Mouse (Mus musculus) ES-CJ7 (cell line): ENCODE measurements around the gene Shc2.
A peak's percentile ranks its signal among the peaks of the same experiment; 100 is the strongest.

Experiments
- DNase-seq: peaks from one replicate; pipeline ENCODE4 v3.0.0; 2011; ENCODE audit warnings: low read depth, low spot score

The Shc2 gene

DNA sequence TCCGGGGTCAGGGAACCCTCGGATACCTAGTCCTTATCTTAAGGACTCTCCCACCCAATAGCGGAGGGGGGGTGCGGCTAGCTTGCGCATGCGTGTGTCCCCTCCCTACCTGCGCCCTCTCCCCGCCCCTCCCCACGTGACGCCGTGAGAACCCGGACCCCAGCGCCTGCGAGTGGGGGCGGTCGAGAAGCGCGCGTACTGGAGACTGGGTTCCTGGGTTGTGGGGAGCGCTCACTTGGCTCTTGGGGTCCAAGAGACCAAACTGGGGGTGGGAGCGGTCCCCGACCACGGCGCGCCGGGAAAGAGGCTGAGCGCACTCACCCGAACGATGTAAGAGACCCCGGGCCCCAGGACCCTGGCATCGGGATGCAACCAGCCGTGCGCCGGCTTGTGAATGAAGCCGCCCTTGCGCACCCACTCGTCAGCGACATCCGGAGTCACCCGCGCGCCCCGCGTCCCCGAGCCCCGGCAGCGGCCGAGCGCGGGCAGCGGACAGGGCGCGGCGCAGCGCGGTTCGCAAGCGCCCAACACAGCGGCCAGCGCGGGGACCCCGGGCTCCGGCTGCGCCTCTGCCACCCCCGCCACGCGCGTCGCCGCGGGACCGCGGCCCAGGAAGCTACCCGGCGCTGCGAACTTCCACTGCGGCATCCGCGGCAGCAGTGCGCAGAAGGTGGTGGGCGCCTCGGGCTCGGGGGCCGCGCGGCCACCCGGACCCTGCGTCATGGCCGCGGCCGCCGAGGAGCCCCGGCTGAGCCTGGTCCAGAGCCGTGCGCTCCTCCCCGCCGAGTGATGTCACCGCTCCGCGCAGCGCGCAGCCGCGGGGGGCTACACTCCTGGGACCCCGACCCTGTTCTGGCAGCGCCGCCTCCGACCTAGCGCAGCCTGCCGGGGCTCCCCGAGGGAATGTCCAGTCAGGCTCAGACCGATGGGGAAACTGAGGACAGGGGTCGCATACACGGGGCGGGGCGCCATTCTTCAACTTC lies at the start of gene Shc2:
Gene Shc2, minus strand, starts transcription at position 791 of the 983 bp plus-strand sequence.
- peak; percentile 86 for DNase-seq

DNA sequence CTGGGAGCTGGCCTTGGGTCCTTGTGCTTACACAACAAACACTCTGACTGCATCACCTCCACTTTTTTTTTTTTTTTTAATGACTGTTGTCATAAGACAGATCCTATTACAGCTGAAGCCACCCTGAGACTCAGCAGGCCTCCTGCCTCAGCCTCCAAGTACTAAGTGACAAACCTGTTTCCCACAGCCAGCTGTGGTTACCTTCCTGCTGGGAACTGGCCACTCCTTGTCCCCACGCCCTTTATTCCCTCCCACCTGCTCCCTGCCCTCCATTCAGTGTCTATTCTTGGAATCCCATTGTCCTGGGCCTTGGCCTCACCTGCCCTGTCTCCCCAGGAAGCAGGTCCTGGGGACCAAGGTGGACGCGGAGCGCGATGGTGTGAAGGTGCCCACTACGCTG lies 49.8 kb upstream of the Shc2 start:
- DNase-seq = no peak

DNA sequence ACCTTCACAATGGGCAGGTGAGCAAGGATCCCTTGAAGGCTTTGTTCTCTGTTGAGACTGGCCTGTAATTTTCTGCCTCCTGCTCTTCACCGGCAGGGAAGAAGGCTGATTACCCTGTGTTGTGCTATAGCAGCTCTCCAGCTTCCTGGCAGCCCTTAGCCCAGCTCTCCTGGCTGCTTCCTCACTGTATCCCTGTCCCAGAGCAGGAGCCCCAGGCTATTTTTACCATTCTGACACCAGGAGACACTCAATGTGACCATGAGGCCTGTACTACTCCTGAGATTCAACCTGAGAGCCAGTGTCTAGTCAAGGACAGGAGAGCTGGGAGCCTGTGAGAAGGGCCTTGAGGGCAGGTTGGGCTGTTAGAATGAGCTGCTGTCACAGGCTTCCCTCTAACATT lies 49.0 kb upstream of the Shc2 start:
- DNase-seq = no peak

DNA sequence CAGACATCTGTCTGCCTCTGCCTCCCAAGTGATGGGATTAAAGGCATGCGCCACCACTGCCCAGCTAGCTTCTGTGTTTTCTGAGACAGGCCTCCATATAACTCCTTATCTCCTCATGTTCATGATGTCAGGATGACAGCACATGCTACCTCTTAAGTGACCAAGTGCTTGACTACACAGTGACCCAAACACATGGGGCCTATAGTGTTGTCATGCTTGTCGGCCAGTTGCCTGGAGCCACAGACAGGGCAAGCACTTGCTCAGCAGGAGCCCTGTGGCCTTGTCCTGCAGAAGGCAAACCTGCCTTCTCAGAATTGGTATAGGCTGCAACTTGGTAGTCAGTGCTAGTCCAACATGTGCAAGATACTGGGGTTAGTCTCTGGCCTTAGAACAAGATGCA lies 48.5 kb upstream of the Shc2 start:
- DNase-seq = no peak

DNA sequence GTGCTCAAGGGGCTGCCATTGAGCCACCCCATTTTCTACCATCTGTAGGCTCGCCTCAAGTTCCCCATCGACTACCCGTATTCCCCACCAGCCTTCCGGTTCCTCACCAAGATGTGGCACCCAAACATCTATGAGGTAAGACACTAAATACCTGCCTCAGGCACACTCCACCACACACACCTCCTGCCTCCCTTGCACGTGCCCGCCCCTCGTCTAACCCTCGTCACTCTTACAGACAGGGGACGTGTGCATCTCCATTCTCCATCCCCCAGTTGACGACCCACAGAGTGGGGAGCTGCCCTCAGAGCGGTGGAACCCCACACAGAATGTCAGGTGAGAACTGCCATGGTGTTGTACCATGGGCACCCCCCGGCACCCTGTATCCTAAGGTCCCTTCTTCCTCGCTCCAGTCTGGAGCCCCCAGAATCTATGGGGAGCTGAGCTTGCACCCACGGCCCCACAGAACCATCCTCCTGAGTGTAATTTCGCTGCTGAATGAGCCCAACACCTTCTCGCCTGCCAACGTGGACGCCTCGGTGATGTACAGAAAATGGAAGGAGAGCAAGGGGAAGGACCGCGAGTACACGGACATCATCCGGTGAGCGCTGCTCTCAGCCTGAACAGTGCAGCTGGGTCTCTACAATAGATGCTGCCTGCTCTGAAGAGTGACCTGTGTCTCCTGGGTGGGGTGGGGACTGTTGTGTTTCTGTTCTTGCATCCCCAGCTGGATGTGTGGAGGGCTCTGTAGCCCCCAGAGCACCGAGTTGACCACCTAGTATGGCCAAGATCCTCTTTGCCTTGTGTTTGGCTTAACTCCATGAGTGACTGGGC lies 47.3 kb upstream of the Shc2 start:
- no peak for DNase-seq

DNA sequence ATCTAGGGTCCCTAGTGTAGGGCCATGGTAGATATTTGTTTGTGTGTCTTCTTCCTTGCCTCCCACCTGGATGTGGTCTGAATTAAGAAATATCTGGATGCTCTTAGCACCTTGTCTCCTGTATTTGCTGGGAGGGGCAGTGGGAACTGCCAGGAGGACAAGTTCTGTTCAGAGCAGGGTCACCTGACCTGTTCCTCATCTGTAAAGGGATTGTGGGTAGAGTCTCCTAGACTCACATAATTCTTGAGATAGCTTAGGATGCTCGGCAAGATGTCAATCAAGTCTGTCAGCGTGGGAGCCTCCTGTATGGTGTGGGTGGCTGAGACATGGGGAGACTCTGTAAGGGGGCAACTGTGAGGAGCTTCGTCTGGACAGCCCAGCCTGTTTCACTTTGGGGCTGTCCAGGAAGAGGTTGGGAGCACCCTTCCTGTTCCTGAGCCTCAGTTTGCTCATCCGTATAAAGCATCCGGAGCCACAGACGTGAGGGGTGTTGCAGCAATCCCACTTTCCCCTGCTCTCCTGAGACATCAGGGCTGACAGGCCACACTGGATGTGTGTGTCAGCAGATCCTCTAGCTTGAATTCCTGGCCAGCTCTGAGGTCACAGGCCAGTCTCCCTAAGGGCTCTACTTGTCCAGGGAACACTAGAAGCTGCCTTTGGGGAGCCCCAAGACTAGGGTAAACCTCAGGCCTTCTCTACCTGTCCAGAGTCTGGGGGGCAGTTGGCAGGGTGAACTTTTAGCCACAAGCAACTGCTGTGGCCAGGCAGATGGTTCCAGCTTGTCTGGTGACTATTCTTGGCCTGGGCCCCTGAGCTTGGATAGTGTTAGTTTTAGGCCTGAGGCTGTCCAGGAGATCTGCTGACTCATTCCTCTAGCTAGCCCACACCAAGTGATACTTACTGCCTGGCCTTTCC lies 46.3 kb upstream of the Shc2 start:
- no peak for DNase-seq

DNA sequence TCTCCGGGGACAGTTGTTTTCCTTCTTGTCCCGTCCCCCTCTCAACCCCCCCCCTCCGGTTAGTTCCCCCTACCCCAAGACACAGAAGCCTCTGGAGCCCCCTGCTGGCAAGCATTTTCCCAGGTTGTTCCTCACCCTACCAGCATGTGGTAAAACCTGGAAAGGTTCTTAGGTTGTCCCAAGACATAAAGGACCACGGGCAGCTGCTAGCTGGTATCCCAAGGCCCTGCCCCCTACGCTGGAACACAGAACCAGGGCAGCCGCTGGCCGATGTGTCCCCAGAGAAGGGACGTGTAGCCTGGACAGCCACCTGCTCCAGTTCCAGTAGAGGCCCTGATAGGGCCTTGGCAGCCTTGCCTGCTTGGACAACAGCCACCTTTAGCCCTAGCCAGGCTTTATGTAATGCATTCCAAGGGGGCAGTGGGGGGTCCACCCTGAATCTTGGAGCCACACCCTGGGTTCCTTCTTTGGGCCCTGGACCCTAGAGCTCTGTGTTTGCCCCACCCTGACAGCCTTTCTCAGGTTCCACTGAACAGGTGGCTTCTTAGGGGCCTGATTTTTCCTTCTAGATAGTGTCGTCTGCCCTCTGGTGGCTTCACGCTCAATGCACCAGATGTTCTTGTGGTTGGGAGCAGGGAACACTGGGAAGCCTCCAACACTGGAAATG lies 45.3 kb upstream of the Shc2 start:
- peak; percentile 89 for DNase-seq

DNA sequence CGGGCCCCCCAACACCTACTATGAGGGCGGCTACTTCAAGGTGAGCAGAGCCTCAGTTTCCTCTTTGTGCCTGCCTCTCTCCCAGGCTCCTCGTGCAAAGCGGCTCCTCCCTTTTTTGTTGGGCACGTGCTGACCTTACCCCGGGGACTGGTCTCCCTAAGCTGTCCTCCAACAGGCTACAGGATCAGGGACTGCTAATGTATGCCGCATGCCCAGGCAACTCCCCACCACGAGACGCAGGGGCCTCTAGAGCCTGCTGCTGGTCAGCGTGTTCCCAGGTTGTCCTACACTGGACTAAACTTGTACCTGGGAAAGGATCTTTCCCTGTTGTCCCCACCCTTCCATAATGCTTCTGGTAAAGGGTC lies 44.8 kb upstream of the Shc2 start:
- DNase-seq = no peak

DNA sequence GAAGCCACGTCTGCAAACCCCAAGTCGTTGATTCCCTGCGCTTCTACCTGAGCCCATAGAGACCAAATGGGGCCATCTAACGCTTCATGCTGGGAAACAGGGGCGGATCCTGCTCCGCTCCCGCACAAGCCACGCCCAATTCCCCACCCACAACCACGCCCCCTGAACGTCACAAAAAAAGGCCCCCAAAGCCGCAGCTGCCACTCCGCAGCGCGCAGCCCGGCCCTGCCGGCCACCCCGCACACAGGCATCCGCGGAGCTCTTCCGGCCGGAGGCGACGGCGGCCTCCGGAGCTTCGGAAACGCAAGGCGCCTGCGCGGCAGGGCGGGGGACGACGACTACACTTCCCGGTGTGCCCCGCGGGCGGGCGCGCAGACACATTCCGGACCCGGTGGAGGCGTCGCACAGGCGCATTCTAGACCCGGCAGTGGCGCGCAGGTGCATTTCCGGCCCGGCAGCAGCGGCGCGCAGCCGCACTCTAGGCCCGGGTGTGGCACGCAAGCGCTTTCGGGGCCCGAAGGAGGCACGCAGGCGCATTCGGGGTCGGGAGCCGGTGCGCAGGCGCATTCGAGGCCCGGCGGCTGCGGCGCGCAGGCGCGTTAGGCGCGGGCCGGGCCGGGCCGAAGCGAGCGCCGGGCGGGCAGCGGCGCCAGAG lies 44.0 kb upstream of the Shc2 start, which contains the start of gene Cdc34:
Gene Cdc34, plus strand, starts transcription at position 605 of the 655 bp plus-strand sequence.
- peak; percentile 99 for DNase-seq

DNA sequence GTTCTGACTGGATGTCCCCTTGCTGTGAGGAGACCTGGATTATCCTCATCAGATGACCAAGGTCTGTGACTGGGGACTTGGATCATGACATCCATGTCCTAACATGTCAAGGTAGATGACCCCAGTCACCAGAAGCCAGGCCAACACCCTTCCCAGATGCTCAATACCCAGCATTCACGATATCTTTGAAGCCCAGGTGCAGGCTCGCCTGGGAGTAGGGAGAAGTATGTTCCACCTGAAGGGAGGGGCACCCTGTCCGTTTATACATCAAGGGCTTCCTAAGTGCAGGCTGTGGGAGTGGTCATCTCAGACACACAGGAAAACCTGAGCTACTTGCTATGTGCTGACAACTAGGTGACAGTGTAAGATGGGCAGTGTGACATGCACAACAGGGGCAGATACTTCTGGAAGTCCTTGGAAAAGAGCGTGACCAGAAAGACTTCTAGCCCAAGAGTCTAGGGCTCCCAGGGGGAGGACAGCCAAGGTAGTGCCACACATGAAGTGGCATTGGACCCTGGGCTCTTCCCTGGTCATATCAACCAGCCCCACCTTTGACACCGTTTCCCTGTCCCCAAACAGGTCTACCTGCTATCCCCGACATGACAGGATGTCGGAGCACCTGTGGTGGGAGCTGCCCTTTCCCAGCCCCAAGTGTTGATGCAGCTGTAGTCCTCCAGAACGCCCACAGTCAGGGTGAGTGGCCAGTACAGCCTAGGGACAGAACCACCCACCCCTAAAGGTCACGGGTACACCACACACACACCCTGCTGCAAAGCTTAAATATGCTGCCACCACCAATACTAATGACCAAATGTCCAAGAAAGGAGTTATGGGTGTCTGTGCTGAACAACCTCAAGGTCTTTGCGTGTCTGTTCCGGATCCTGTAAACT lies 43.1 kb upstream of the Shc2 start:
- no peak for DNase-seq

DNA sequence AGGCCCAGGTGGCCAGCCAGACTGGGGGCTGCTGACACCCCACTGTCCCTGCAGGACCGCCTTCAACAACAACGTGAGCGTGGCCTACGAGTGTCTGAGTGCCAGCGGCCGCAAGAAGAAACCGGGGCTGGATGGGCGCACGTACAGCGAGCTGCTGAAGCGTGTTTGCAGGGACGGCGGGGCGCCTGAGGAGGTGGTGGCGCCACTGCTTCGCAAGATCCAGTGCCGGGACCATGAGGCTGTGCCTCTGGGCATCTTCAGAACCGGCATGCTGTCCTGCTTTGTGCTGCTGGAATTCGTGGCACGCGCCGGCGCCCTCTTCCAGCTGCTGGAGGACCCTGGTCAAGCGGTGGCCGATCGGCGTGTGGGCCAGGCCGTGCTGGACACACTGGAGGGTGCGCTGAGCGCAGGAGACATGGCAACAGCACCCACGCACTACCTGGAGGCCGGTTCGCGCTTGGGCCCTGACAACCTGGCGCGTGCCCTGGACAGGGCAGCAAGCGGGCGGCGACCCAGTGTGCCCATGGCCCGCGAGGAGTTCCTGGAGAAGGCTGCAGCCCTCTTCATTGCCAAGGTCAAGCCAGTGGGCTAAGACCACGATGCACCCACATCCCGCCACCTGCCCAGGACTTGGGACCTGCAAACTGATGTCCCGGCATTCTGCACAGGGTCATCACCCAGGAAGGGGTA lies 37.8 kb upstream of the Shc2 start:
- peak; percentile 69 for DNase-seq

DNA sequence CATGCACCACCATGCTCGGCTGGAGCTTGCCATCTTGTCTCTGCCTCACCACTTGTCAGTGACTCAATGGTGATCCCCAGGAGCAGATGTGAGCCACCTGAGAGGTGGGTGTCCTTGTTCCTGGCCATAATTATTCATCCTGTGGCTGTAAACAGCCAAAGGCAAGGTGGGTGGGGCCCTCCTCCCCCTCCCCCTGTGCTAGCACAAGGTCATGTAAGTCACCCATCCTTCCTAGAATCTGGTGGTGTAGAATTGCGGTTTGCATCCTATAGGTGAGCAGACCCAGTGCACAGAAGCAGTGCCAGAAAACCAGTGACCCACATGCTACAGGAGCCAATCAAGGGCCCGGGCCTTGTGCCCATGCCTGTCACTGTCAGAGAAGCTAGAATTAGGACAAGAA lies 35.3 kb upstream of the Shc2 start:
- peak; percentile 82 for DNase-seq

DNA sequence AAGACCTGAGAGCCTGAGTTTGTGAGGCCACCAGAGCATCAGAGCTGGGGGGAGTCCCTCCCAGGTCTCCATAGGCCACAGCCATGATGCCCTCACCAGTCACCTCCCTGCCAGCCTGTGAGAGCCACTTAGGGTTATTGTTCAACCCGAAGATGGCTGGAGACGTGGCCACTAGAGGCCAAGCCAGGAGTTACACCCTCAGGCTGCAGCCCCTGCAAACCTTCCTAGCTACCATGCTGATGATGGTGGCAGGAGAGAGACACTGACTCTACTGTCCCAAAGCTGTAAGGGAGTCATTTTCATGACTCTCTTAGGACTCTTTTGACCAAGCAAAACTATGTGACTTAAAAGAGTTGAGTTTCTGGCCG lies 34.4 kb upstream of the Shc2 start:
- peak; percentile 76 for DNase-seq

DNA sequence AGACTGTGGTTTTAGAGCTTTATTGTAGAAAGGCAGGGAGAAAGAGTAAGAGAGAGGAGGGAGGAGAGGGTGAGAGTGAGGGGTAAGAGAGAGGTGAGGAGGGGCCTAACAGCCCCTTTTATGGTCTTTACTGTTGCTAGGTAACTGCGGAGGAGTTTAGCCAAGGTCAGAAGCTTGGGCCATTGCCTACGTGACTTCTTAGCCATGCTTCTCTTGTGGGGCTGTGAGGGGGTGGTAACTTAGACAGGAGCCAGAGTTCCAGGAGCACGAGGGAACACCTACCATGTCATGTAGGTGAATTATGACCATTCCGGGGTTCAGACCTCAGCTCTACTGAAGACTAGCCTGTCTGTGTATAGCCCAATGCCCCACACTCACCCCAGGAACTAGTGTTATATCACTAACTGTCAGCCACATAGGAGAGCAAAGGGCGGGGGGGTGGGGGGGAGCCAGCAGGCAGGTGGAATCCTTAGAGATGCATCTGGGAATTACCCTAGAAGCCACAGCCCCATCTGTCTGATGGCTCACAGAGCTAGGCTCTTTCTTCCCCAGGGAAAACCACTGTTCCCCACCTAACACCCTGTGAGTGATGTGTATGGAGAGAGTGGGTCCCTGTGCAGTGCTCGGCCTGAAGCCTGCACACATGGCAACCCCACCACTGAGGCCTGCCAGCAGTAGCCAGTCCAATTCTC lies 33.8 kb upstream of the Shc2 start:
- peak; percentile 80 for DNase-seq

DNA sequence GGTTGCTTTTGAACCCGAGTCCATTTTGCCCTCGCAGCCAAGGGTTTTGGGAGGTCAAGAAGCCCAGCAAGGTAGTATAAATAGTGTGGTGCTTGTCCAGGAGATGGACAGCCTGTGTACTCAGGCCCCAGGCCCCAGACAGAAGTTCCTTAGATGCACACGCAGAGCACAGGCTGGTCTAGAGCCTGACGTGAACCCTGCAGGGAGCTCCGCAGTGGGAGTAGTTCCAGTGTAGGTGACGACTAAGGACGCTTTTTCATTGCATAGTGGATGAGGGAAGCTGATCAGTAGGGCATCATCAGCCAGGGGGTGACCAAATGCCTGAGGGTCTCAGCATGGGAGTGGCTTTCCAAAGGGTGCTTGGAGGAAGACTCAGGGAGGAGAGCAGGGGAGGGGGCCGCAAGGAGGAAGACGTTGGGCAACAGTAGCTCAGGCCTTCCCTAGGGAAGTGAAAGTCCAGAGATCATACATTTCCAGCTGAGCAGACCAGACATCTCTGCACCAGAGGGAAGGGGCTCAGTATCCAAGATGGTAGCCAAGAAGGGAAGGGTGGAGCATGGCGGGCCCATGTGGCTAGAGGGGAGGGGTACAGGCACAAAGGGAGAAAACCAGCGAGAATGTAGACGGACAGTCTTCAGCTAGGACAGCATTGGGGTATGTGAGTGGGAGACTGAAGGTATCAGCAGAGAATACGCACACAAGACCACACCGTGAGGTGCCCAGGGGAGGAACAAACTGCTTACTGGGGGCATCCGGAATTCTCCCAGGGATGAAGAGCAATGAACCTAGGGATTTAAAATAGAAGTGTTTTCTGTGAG lies 32.6 kb upstream of the Shc2 start:
- DNase-seq = peak; percentile 39

DNA sequence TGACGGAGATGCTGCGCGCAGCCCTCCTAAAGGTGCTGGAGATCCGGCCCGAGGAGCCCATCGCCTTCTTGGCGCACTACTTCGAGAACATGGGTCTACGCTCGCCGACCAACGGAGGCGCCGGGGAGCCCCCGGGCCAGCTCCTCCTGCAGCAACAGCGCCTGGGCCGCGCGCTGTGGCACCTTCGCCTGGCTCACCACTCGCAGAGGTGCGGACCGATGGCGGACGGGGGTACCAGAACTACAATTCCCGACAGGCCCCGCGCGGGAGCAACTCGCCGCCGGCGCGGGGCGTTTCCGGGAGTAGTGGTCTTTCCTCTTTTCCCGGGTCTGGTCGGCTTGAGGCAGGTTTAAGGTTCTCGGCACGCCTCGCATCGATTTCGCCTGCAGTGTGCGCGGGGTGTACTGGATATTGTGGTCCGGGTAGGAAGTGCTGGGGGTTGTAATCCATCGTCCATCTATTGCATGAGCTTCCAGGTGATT lies 31.9 kb upstream of the Shc2 start:
- DNase-seq = peak; percentile 95
